Mouse (Mus musculus) layer of hippocampus, postnatal 36 days (tissue): Measurements from ENCODE around the gene Insyn1. TPM values are rescaled to one million over a fixed set of nuclear protein-coding genes. Genes with fewer than 3 reads are reported as not detected.

Source experiments
- DNase-seq, 2 experiments: peaks; one replicate each; pipeline ENCODE4 v3.0.0; 2022
- total RNA-seq, 2 experiments: library from RNA; stranded (reverse); gene quantifications; 2 replicates each; pipeline ENCODE4 v1.2.3; 2021

The Insyn1 gene
- total RNA-seq, 2 experiments from 2014 or later: 232 to 236 TPM

- DNase-seq: no peak
These were observed 896 bp downstream of the Insyn1 start for GRCm38 (mm10) chr9:58489133-58489864.

DNA sequence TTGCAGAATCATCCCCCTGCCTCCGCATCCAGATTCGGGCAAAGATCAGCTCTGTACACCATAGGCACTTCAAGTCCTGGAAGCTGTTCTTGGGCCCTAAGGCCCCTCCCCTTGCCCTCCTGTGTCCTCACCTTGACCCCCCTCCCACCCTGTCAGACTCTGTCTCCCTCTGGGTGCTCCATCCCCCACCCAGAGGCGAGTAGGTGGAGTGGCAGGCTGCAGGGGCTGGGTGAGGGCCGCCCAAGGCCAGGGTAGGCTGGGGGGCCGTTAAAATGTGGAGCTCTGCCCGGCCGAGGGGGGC, 1.4 kb downstream of the Insyn1 start:
- DNase-seq: no peak

- no peak for DNase-seq
These were observed 2.0 kb downstream of the Insyn1 start for GRCm38 (mm10) chr9:58490391-58490790.

DNA sequence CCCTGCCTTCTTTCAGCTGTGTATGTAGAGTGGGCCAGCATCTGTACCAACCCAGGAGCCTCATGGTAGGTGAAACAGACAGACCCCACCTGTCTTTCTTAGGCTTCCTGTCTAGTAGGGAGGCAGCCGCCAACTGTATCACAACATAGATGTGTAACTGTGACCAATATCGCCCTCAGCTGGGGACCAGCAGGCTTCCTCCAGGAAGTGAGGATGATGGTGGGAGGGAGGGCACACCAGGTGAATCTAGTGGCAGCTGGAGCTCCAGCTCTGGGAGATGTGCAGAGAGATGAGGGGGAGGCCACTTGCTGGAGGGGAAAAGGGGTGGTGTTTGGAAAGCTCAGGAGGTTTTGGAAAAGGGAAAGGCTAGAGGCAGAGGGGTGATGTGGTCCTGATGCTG, 6.6 kb downstream of the Insyn1 start:
- no peak for DNase-seq

- DNase-seq: peak in 1 of 2 experiments; percentile 24
These were observed 8.2 kb downstream of the Insyn1 start for GRCm38 (mm10) chr9:58496470-58497182.

DNA sequence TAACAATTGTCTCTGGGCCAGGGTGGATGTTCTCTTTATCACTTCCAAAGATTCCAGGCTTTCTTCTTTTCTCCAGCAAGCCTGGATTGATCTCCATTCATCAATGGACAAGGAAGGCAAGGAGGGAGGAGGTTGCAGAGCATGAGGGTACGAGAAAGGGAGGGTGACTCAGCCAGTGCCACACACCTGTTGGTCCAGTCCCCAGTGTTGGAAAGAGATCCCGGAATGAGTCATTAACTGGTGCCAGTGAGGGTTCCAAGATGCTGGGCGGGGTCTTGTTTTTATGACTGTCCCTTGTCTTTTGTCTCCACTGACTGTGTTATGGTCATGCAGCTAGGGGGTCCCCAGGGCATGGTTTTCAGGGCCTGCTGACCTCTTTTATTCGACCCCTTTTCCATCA, 9.5 kb downstream of the Insyn1 start:
- DNase-seq: no peak

- DNase-seq: no peak
These were observed 12.5 kb downstream of the Insyn1 start for GRCm38 (mm10) chr9:58500946-58501345.

DNA sequence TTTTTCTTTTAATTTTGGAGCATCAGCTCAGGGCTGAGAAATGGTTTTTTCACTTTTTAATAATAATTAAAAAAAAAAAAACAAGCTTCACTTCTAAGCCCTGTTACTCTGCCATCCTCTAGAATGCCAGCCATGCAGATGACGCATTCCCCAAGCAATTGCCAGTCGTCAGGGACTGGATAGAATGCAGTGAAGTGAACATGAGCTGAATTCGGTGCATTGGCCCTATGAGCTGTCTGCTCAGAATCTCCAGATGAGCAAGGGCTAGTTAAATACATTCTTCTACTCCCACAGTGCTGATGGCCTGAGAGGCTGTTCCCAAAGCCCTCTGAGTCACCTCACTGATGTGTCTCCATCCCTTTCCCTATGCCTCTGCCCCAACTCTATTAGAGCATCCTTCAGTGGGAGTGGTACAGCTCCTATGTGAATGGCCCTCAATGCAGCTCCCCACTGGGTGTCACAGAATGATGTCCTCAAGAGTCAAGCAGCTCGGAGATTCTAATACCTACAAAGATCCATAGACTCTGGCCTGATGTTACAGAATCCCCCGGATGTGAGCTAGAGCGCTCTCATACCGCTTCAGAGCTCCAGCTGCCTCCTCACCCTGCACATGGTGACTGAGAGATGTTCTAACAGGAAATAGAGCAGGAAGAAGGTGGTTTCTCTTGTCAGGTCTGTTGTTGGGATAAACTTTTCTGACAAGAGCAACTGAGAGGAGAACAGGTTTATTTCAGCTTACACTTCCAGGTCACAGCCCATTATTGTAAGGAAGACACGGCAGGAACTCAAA, 19.0 kb downstream of the Insyn1 start:
- DNase-seq: no peak

GRCm38 (mm10) chr9:58510452-58510851, 22.0 kb downstream of the Insyn1 start:
- no peak for DNase-seq

DNA sequence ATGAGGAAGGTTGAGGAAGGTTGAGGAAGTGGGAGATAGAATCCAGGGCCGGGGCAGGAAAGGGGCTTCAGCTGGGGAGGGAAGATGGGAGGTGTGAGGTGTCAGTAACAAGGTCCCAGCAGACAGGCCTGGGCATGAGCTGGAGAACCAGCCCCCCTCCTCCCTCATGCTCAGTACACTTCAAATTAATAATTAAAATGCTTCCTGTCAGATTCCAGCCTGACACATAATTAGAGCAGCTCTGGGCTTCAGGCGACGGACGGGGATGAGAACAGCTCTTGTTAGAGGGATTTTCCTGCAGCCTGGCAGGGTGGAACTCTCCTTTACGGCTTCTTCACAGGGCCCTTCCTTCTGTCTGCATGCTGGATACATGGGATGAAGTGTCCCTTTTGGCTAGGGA, 25.3 kb downstream of the Insyn1 start:
- DNase-seq: no peak

DNA sequence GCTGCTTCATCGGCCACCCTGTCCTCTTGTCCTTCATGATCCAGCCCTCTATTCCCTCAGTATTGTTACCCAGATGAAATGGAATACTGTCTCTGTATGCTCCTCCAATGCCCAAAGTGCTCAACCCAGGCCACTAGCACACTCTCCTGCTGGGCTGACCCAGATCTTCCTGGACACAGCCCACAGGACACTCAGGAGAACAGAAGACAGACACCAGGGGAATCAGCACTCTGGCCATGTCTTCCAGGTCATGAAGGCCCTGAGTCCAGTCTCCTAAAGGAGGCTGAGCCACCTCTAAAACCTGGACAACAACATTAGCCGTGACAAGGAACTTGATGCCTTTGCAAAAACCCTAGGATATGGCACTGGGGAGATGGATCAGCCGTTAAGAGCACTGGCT, 28.1 kb downstream of the Insyn1 start:
- DNase-seq: no peak

GRCm38 (mm10) chr9:58517866-58518750, 29.7 kb downstream of the Insyn1 start:
- no peak for DNase-seq

- DNase-seq: no peak
These were observed 31.6 kb downstream of the Insyn1 start for GRCm38 (mm10) chr9:58519953-58520352.

DNA sequence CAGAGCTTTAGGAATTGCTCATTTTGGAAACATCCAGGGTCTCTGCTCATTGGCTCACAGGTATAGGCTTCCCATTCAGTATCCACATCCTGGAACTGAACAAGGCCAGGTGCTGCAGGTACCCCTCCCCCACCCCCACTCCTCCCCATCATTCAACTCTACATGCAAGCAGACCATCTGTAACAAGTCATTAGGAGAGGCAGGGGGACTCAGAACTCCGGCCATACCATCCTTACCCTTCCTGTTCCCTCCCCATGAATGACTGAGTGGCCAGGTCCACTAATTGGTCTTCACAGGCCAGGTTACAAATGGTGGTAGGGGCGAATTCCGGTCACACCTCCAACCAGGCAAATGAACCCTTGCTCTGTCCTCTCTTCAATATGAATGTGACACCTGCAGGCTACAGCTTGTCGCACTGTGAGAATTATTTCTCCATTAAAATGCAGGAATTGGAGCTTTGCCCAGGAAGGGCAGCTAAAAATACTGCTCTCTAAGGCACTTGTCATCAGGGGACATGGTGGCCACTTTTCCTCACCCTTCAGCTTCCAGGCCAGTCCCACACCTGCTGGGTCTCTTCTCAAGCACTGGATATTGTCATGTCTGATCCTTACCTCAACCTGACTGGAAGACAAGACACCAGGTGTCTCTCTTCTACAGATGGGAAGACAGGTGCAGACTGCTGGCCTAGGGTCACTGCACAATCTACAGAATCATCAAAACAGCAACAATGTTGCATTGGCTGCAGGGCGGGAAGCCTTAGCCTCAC, 32.6 kb downstream of the Insyn1 start:
- DNase-seq: no peak

DNA sequence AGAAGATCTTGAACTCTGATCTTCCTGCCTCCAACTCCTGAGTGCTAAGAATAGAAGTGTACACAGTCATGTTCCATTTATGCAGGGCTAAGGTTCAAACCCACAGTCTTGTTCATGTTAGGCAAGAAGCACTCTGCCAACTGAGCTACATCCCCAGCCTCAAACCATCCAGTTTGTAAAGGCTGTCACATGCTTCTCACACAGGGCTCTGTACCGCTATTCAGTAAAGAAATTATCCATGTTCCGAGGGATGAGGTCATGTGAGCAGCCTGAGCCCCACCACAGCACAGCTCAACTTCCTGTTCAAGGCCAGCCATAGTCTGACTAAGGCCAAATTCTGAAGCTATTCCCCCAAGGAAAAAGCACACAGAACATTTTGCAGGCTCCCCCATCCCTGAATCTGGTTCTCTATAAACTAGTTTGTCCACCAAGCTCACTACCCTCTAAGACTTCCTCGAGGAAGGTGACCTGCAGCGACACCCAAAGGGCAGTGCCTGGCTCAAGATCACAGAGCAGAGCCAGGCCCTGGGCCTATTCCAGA, 33.5 kb downstream of the Insyn1 start:
- DNase-seq: no peak

DNA sequence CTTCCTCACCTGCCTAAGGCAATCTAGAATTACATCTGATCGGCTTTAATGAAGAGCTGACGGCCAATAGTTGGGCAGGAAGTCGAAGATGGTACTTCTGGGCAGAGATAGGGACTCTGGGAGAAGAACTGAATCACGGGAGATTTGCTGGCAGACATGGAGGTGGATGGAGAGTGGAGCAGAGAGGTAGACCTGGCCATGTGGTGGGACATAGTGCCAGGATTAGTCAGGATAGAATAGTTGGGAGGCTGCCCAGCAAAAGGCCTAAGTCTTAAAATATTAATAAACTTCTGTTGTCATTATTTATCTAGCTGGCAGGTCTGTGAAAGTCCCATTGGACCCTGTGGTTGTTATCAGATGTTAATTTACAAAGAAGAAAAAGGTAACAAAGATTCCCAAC, 36.7 kb downstream of the Insyn1 start:
- DNase-seq: no peak

DNA sequence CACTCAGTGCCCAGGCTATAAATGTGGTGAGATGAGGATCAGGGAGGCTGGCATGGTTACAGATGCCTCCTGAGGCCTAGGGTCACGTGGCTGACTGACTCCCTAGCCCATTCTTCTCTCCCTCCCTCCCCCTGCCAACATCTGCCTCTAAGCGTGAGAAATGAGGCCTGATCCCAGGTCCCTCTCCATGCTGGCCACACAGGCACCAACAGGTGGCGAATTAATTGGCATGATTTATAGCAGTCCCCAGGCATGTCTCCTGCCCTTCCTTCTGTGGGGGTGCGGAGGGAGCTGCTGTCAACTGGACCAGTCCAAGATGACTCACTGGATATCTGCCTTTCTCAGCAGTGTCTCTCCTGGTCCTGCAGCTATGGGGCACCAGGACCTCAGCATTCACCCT, 39.4 kb downstream of the Insyn1 start:
- DNase-seq: no peak

DNA sequence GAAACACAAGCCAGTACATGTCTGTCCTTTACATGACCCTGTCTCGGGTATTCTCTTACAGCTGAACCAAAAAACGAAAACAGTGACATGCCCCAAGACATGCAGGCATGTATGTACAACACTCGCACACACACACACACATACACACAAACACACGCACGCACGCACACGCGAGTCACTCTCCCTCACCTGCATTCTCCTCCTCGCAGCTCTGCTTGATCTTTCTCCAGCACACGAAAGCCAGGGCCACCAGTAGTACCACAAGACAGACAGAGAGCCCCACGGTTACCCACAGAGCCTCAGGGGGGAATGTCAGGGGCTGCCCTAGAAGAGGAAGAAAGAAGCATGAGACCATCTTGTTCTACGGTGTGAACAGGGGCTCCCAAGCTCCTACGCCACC, 42.0 kb downstream of the Insyn1 start:
- no peak for DNase-seq

GRCm38 (mm10) chr9:58532236-58532635, 43.8 kb downstream of the Insyn1 start:
- DNase-seq: no peak

DNA sequence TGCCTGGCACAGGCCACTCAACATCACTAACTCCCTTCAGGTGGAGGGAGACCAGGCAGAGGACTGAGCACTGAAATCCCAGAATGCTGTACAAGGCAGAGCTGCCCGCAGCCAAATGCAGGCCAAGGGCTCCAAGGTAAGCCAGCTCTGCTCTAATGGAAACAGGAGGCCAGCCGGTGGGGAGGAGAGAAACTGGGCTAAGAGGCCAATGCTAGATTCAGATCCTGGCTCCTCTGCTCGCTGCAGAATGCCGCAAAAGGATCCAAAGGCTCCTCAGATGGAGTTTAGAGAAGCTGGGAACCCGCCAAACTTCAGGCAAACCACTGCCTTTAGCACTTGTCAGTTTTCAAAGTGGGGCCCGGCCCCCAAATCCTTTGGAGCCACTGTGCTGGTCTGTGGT, 44.9 kb downstream of the Insyn1 start:
- DNase-seq: no peak

DNA sequence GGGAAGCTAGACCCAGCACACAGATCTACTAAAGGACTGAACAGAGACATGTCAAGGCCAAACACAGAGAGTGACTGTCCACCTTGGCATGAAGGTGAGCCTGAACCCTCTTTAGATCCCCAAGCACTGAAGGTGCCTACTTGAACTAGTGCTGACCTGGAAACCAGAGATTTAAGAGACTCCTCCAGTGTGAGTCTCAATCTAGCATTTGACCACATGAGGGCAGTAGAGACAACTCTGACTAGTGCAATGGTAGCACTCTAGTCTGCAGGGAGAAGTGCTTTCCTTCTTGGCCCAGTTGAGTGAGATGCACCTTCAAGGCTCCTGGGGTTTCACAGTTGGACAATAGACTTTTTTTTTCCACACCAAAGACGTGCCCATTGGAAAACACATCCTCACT, 46.4 kb downstream of the Insyn1 start:
- DNase-seq: no peak
